Comparison of ENCODE assay signal across 9 mouse cellular contexts in genomic region chr7:133074462-133075133, GRCm38 (mm10). TPM values are rescaled to one million over a fixed set of nuclear protein-coding genes. Genes with fewer than 3 reads are reported as not detected.
A peak's percentile ranks its signal among the peaks of the same experiment; 100 is the strongest.
DNase-seq lines count a peak whose midpoint lies in the region; ATAC-seq lines count a peak whose summit lies in the region.
"Had no signal": no experiment of that assay in that cellular context is flagged by ENCODE, and none has a peak within 500 bp of the region (broad histone marks: within the 10 kb centered on the region; RNA-seq: fewer than 3 reads in every experiment).

No protein-coding gene starts in this region.

- intact Hi-C loops in left cerebral cortex, postnatal 4 days (cut with DNase I): no loop called here
- intact Hi-C loops in gastrocnemius, postnatal 36 days (cut with DNase I): no loop called here

- WGBS in forebrain, embryonic 14.5 days: 38% methylated on average over 10 of the region's 10 CpGs

- no peak overlapping the region for H3K9ac ChIP-seq in forebrain, embryonic 14.5 days (ENCODE audit: low read length)
- H3K9ac ChIP-seq: lung, embryonic 14.5 days had no signal

- peaks cover 56% of the 10 kb centered on the region for H3K4me1 ChIP-seq in forebrain, embryonic 14.5 days (ENCODE audit: control insufficient read depth, insufficient read depth, low read length)

- peak overlapping the region; percentile 82 for H3K27ac ChIP-seq in forebrain, embryonic 14.5 days (ENCODE audit: low read depth, low read length)

- H3K27me3 ChIP-seq in forebrain, embryonic 14.5 days (replicated peaks; ENCODE audit: control insufficient read depth, insufficient read depth, low read length): no peaks in the 10 kb centered on the region

- peaks cover 7% of the 10 kb centered on the region; the same call in 1 of the 2 replicates for H3K36me3 ChIP-seq in forebrain, embryonic 14.5 days (ENCODE audit: control insufficient read depth, insufficient read depth, low read length)

- H3K4me2 ChIP-seq in forebrain, embryonic 14.5 days (ENCODE audit: low read length): no peak overlapping the region
- H3K4me2 ChIP-seq: lung, embryonic 14.5 days had no signal

- ATAC-seq in forebrain, embryonic 14.5 days: peak; percentile 38; the same call in 1 of the 2 replicates

- DNase-seq in left cerebral cortex, postnatal 4 days: peak; percentile 41
- no peak for DNase-seq in left cerebral cortex, adult 11 months (ENCODE audit: low spot score)
- peak; percentile 77 for DNase-seq in forebrain, embryonic 14.5 days (ENCODE audit: low spot score)
- peak; percentile 26 to 43 for DNase-seq in layer of hippocampus, adult 8-10 months (ENCODE audit: low spot score in 2 of 2)
- DNase-seq in urinary bladder, postnatal 10 days (ENCODE audit: low spot score): no peak
- no peak for DNase-seq in gastrocnemius, postnatal 10 days
- DNase-seq in gastrocnemius, postnatal 36 days: no peak
- DNase-seq: lung, embryonic 14.5 days; spleen, adult 18-20 months had no signal

- no peak overlapping the region for H3K4me3 ChIP-seq in forebrain, embryonic 14.5 days (ENCODE audit: low read depth, low read length)

- H3K9me3 ChIP-seq in forebrain, embryonic 14.5 days (replicated peaks; ENCODE audit: control insufficient read depth, low read length): no peaks in the 10 kb centered on the region

RNA-seq across cellular contexts. Expression of gene Fgfr2, which starts 48.6 kb away (rescaled TPM):
- total RNA-seq in left cerebral cortex, postnatal 4 days (2021): 10 to 100 TPM; 35.8 to 40.8 TPM
- 35.9 and 39.8 TPM in 2 replicates for polyA plus RNA-seq in forebrain, embryonic 14.5 days (2014; fragmentation: Nextera tagmentation; extraction: Ambion mirVana)
- 10 to 100 TPM; 60.7 to 72.9 (median 65.8) TPM for total RNA-seq in layer of hippocampus, adult 8-10 months (2022)
- 1 to 10 TPM; 3.0 to 6.1 TPM for total RNA-seq in gastrocnemius, postnatal 10 days (2021)
- total RNA-seq in gastrocnemius, postnatal 36 days (2021): under 1 TPM; 0.28 to 0.49 TPM

RNA-seq across cellular contexts. Expression of gene Ctbp2, which starts 49.6 kb away (rescaled TPM):
- total RNA-seq in left cerebral cortex, postnatal 4 days (2021): 10 to 100 TPM; 41.0 to 48.8 TPM
- polyA plus RNA-seq in forebrain, embryonic 14.5 days (2014; fragmentation: Nextera tagmentation; extraction: Ambion mirVana): 87.5 and 92.1 TPM in 2 replicates
- 10 to 100 TPM; 51.6 to 59.4 (median 55.8) TPM for total RNA-seq in layer of hippocampus, adult 8-10 months (2022)
- 10 to 100 TPM; 33.8 to 40.9 TPM for total RNA-seq in gastrocnemius, postnatal 10 days (2021)
- total RNA-seq in gastrocnemius, postnatal 36 days (2021): 10 to 100 TPM; 15.1 to 15.9 TPM

Comparison
In these comparisons a context has a peak if more than half of its experiments do, and no peak if none do; other contexts are left out.
1. DNase-seq: peak in left cerebral cortex, postnatal 4 days (single experiment), forebrain, embryonic 14.5 days (single experiment) and layer of hippocampus, adult 8-10 months (2 of 2); none in left cerebral cortex, adult 11 months (single experiment), urinary bladder, postnatal 10 days (single experiment), gastrocnemius, postnatal 10 days (single experiment) and gastrocnemius, postnatal 36 days (0 of 2).
2. RNA of gene Fgfr2, which starts 48.6 kb away (total RNA-seq): 60.7 to 72.9 TPM in layer of hippocampus, adult 8-10 months and 35.8 to 40.8 TPM in left cerebral cortex, postnatal 4 days; 3.0 to 6.1 TPM in gastrocnemius, postnatal 10 days and 0.28 to 0.49 TPM in gastrocnemius, postnatal 36 days; every median in the first group is over 4 times any median in the second.